8 mouse cellular contexts compared by ENCODE assay signal in genomic region chr4:155238276-155238675, GRCm38 (mm10). TPM values are rescaled to one million over a fixed set of nuclear protein-coding genes. Genes with fewer than 3 reads are reported as not detected.
DNase-seq lines count a peak whose midpoint lies in the region; ATAC-seq and TF ChIP-seq lines count a peak whose summit lies in the region.

No protein-coding gene starts in this region.

- WGBS in liver, adult 2 months = 13% methylated on average over 5 of the region's 5 CpGs
- 79% methylated on average over 5 of the region's 5 CpGs for WGBS in heart, embryonic 13.5 days

- H3K27me3 ChIP-seq in liver, adult 2 months (ENCODE audit: control insufficient read depth, insufficient read depth, low read length) = no peaks in the 10 kb centered on the region
- H3K27me3 ChIP-seq in heart, embryonic 13.5 days (replicated peaks) = no peaks in the 10 kb centered on the region

- H3K27ac ChIP-seq in liver, adult 2 months (replicated peaks; ENCODE audit: insufficient read depth, low read depth, low read length) = no peak overlapping the region
- H3K27ac ChIP-seq in heart, embryonic 13.5 days (replicated peaks) = peak overlapping the region; percentile 43; the same call in 1 of the 2 replicates

- H3K4me1 ChIP-seq in liver, adult 2 months (ENCODE audit: control insufficient read depth, insufficient read depth, low read length) = peaks cover 12% of the 10 kb centered on the region; the same call in 1 of the 2 replicates
- peaks cover 65% of the 10 kb centered on the region for H3K4me1 ChIP-seq in heart, embryonic 13.5 days

- H3K9me3 ChIP-seq in heart, embryonic 13.5 days = no peaks in the 10 kb centered on the region

- peak; percentile 84 for DNase-seq in liver, adult 2 months (ENCODE audit: extremely low read depth, low read depth, low spot score)
- no peak for DNase-seq in liver
- peak; percentile 85 for DNase-seq in kidney, postnatal 14 days
- DNase-seq in skeletal muscle tissue, adult 2 months (ENCODE audit: low read depth, low spot score) = peak; percentile 75
- DNase-seq in retina, postnatal 1 day = no peak
- no peak for DNase-seq in thymus, postnatal 36 days
- DNase-seq in thymus, postnatal 25 days = no peak

- no peak for TF ChIP-seq POLR2A in liver, adult 2 months (IDR thresholded peaks at IDR 0.05; ENCODE audit: extremely low read depth, insufficient read depth, low read length)

- no peak overlapping the region for H3K4me2 ChIP-seq in heart, embryonic 13.5 days

- no peaks in the 10 kb centered on the region for H3K36me3 ChIP-seq in liver, adult 2 months (ENCODE audit: control insufficient read depth, insufficient read depth, low read length)
- no peaks in the 10 kb centered on the region for H3K36me3 ChIP-seq in heart, embryonic 13.5 days

- no peaks in the 10 kb centered on the region for H3K79me2 ChIP-seq in liver, adult 2 months (ENCODE audit: control insufficient read depth, insufficient read depth, low read length)

- TF ChIP-seq CTCF in liver, adult 2 months (IDR thresholded peaks at IDR 0.05; ENCODE audit: low read depth, low read length) = no peak

- H3K9ac ChIP-seq in liver, adult 2 months (ENCODE audit: low read depth, low read length) = no peak overlapping the region
- H3K9ac ChIP-seq in heart, embryonic 13.5 days = no peak overlapping the region

- no peak for ATAC-seq in heart, embryonic 13.5 days (ENCODE audit: extremely low read depth, insufficient number of reproducible peaks, low FRiP score, low TSS enrichment)

- no peak overlapping the region for H3K4me3 ChIP-seq in liver, adult 2 months (ENCODE audit: insufficient read depth, low read depth, low read length)
- H3K4me3 ChIP-seq in heart, embryonic 13.5 days = no peak overlapping the region

RNA-seq across cellular contexts. Expression of gene Faap20, which starts 11.3 kb away (rescaled TPM):
- total RNA-seq in liver, adult 2 months (2014; rRNA removed) = 5.4 and 7.4 TPM in 2 replicates
- polyA plus RNA-seq in liver, adult 2 months (2012; rRNA removed) = 28.6 and 33.8 TPM in 2 replicates
- polyA plus RNA-seq in heart, embryonic 13.5 days (2015; fragmentation: Nextera tagmentation; extraction: Ambion mirVana) = 63.2 and 71.1 TPM in 2 replicates

RNA-seq across cellular contexts. Expression of gene Ski, which starts 15.9 kb away (rescaled TPM):
- 4.2 and 7.5 TPM in 2 replicates for total RNA-seq in liver, adult 2 months (2014; rRNA removed)
- polyA plus RNA-seq in liver, adult 2 months (2012; rRNA removed) = 19.3 and 19.5 TPM in 2 replicates
- polyA plus RNA-seq in heart, embryonic 13.5 days (2015; fragmentation: Nextera tagmentation; extraction: Ambion mirVana) = 10.1 and 10.2 TPM in 2 replicates

Comparison
In these comparisons a context has a peak if more than half of its experiments do, and no peak if none do; other contexts are left out.
1. DNase-seq: peak in liver, adult 2 months (single experiment), kidney, postnatal 14 days (single experiment) and skeletal muscle tissue, adult 2 months (single experiment); none in liver (single experiment), retina, postnatal 1 day (single experiment), thymus, postnatal 36 days (0 of 2) and thymus, postnatal 25 days (single experiment).